Mouse (Mus musculus) urinary bladder, postnatal 14 days (tissue): Measurements from ENCODE around the gene Ophn1.

Experiments
- DNase-seq: peaks from one replicate; pipeline ENCODE4 v3.0.0; 2021; ENCODE audit warnings: low spot score

Gene Ophn1

GRCm38 (mm10) chrX:98890406-98891116 is at the start of gene Ophn1:
TSS of gene Ophn1 (minus strand) at chrX:98891025.
- DNase-seq = peak; percentile 67

- peak; percentile 93 for DNase-seq
Measured at GRCm38 (mm10) chrX:98937555-98938294, 46.9 kb upstream of the Ophn1 start.

- DNase-seq = peak; percentile 95
Measured at GRCm38 (mm10) chrX:98936707-98937554, 46.1 kb upstream of the Ophn1 start.

GRCm38 (mm10) chrX:98936101-98936500 is 45.3 kb upstream of the Ophn1 start, which contains the start of gene Yipf6:
TSS of gene Yipf6 (plus strand) at chrX:98936316.
- DNase-seq = no peak

GRCm38 (mm10) chrX:98919423-98919822 is 28.6 kb upstream of the Ophn1 start:
- DNase-seq = peak; percentile 5

GRCm38 (mm10) chrX:98908910-98909309 is 18.1 kb upstream of the Ophn1 start:
- DNase-seq = no peak

GRCm38 (mm10) chrX:98904226-98904625 is 13.4 kb upstream of the Ophn1 start:
- DNase-seq = no peak

- peak; percentile 51 for DNase-seq
Measured at GRCm38 (mm10) chrX:98898307-98898706, 7.5 kb upstream of the Ophn1 start.

- no peak for DNase-seq
Measured at GRCm38 (mm10) chrX:98890072-98890405, 786 bp downstream of the Ophn1 start.

- no peak for DNase-seq
Measured at GRCm38 (mm10) chrX:98881983-98882382, 8.8 kb downstream of the Ophn1 start.

- DNase-seq = no peak
Measured at GRCm38 (mm10) chrX:98881085-98881484, 9.7 kb downstream of the Ophn1 start.

GRCm38 (mm10) chrX:98880314-98880713 is 10.5 kb downstream of the Ophn1 start:
- DNase-seq = no peak

GRCm38 (mm10) chrX:98875144-98875543 is 15.7 kb downstream of the Ophn1 start:
- no peak for DNase-seq

- no peak for DNase-seq
Measured at GRCm38 (mm10) chrX:98874086-98874485, 16.7 kb downstream of the Ophn1 start.

- DNase-seq = peak; percentile 29
Measured at GRCm38 (mm10) chrX:98872064-98872463, 18.8 kb downstream of the Ophn1 start.

- DNase-seq = no peak
Measured at GRCm38 (mm10) chrX:98870541-98870940, 20.3 kb downstream of the Ophn1 start.

- no peak for DNase-seq
Measured at GRCm38 (mm10) chrX:98869735-98870134, 21.1 kb downstream of the Ophn1 start.

GRCm38 (mm10) chrX:98869165-98869564 is 21.7 kb downstream of the Ophn1 start:
- DNase-seq = no peak

GRCm38 (mm10) chrX:98860167-98860566 is 30.7 kb downstream of the Ophn1 start:
- DNase-seq = no peak

- DNase-seq = peak; percentile 41
Measured at GRCm38 (mm10) chrX:98856046-98856445, 34.8 kb downstream of the Ophn1 start.

- no peak for DNase-seq
Measured at GRCm38 (mm10) chrX:98850869-98851268, 40.0 kb downstream of the Ophn1 start.

- DNase-seq = no peak
Measured at GRCm38 (mm10) chrX:98841606-98842005, 49.2 kb downstream of the Ophn1 start.

- no peak for DNase-seq
Measured at GRCm38 (mm10) chrX:98835989-98836388, 54.8 kb downstream of the Ophn1 start.
